Mouse (Mus musculus): ENCODE data around the gene Nxn.

DNA sequence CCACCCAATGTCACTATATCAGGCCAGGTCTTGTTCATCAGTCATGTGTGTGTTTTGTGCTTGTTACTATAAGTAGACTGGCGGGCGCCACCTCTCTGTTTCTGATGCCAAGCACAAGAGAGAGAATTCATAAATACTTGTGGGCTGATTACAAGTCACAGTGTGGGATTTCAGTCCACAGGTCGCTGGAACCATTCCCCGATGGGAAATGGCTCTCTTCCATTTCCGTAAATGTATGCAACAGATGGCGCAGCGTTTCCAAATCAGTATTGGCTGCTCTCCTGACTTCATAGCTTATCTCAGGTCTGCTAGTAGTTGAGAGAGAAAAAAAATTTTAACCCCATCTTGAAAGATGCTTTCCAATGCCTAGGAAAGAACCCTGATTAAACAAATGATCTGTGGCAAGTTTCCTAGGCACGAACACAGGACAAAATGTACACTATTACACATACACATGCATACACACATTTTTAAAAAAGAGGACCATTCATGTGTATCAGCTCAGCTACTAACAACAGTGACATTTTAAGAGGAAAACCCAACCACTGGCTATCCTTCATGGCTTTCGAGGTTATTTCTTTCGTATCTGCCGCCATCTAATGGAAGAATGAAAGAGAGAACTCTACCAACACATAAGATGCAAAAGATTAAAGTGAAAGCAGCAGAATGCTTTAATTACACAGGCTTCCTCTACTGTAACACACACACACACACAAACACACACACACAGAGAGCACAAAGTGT, 819 bp upstream of the Nxn start:
- TF ChIP-seq CTCF (IDR thresholded peaks at IDR 0.05; ENCODE audit: borderline replicate concordance, control insufficient read depth, extremely low read depth, insufficient read depth, low read length, poor library complexity) = no peak
- no peak for TF ChIP-seq POLR2A (IDR thresholded peaks at IDR 0.05; ENCODE audit: control insufficient read depth, extremely low read depth, insufficient read depth, low read length, poor library complexity)

Measured in thymus, adult 2 months (tissue).